Comparison of ENCODE assay signal across 19 mouse cellular contexts in the genomic region with DNA sequence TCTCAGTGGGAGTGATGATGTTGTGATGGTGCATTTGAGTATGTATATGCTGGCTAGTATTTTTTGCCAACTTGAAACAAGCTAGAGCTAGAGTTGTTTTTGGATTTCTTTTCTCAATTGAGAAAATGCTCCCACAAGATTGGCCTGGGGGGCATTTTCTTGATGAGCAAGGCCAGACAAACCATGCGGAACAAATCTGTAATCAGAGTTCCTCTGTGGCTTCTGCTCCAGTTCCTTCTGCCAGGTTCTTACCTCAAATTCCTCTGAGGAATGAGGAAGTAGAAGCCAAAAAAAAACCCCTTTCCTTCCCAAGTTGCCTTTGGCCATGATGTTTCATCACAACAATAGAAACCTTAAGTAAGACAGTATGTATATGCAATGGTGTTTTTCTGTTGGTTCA. TPM values are rescaled to one million over a fixed set of nuclear protein-coding genes. Genes with fewer than 3 reads are reported as not detected.
A peak's percentile ranks its signal among the peaks of the same experiment; 100 is the strongest.
DNase-seq lines count a peak whose midpoint lies in the region; ATAC-seq and TF ChIP-seq lines count a peak whose summit lies in the region.
"Had no signal": no experiment of that assay in that cellular context is flagged by ENCODE, and none has a peak within 500 bp of the region (broad histone marks: within the 10 kb centered on the region; RNA-seq: fewer than 3 reads in every experiment).

No protein-coding gene starts in this region.

- no peak for TF ChIP-seq EP300 in lung, postnatal 0 days (IDR thresholded peaks at IDR 0.05)

- H3K4me3 ChIP-seq in lung, postnatal 0 days (ENCODE audit: low read depth, low read length), result no peak overlapping the region
- H3K4me3 ChIP-seq: heart, embryonic 12.5 days had no signal

- no peaks in the 10 kb centered on the region for H3K9me3 ChIP-seq in lung, postnatal 0 days (ENCODE audit: low read length)
- H3K9me3 ChIP-seq: heart, embryonic 12.5 days had no signal

- WGBS in lung, postnatal 0 days, result 64% methylated on average over 1 of the region's 1 CpGs

- no peak overlapping the region for H3K4me2 ChIP-seq in lung, postnatal 0 days (replicated peaks; ENCODE audit: low read depth, low read length)
- H3K4me2 ChIP-seq: heart, embryonic 12.5 days had no signal

- no peak overlapping the region for H3K9ac ChIP-seq in lung, postnatal 0 days (replicated peaks; ENCODE audit: low read depth)
- H3K9ac ChIP-seq: forebrain, postnatal 0 days; heart, embryonic 12.5 days; liver, embryonic 14.5 days had no signal

- no peaks in the 10 kb centered on the region for H3K36me3 ChIP-seq in lung, postnatal 0 days (ENCODE audit: insufficient read depth, low read length)
- H3K36me3 ChIP-seq: heart, embryonic 12.5 days had no signal

- no peak for TF ChIP-seq CTCF in lung, postnatal 0 days (IDR thresholded peaks at IDR 0.05)

- no peaks in the 10 kb centered on the region for H3K4me1 ChIP-seq in lung, postnatal 0 days (ENCODE audit: insufficient read depth, low read depth, low read length)
- H3K4me1 ChIP-seq: heart, embryonic 12.5 days had no signal

- peak; percentile 20 to 45 for DNase-seq in cerebellum, postnatal 14 days
- no peak for DNase-seq in cerebellum, adult 9-11 months
- peak; percentile 16 for DNase-seq in lung, postnatal 0 days (ENCODE audit: low spot score)
- DNase-seq in lung, postnatal 4 days, result no peak
- peak; percentile 35 for DNase-seq in retina, postnatal 1 day
- no peak for DNase-seq in ovary, postnatal 14 days (ENCODE audit: low spot score)
- no peak for DNase-seq in layer of hippocampus, postnatal 25 days (ENCODE audit: extremely low spot score in 1 of 2, low spot score in 1 of 2)
- DNase-seq: B cell, adult 2 months; cerebellum, adult 11 months; forebrain, postnatal 0 days; gastrocnemius, postnatal 10 days; heart, postnatal 36 days; kidney, postnatal 4 days; layer of hippocampus, postnatal 36 days; midbrain, embryonic 14.5 days had no signal

- ATAC-seq in lung, postnatal 0 days, result no peak
- ATAC-seq in common myeloid progenitor, adult 5-6 weeks (replicated peaks; ENCODE audit: low read depth, poor library complexity, severe bottlenecking), result 0 out of 2 replicates have a peak, but pooled peaks have one; percentile 22
- ATAC-seq: forebrain, postnatal 0 days; inflammation-experienced regulatory T-cells, adult 6 months had no signal

- H3K27me3 ChIP-seq in lung, postnatal 0 days (replicated peaks; ENCODE audit: insufficient read depth, low read length), result no peaks in the 10 kb centered on the region
- H3K27me3 ChIP-seq: heart, embryonic 12.5 days had no signal

- H3K27ac ChIP-seq in lung, postnatal 0 days (ENCODE audit: low read length), result no peak overlapping the region
- H3K27ac ChIP-seq: liver, embryonic 14.5 days had no signal

RNA-seq across cellular contexts. Expression of a gene that starts 49.3 kb away (rescaled TPM):
- polyA plus RNA-seq in lung, postnatal 0 days (2015; fragmentation: Nextera tagmentation; extraction: Ambion mirVana), result 4.8 and 5.3 TPM in 2 replicates
- not detected in 2 replicates for total RNA-seq in common myeloid progenitor, adult 5-6 weeks (2017)
- under 1 TPM; 0.23 to 0.49 TPM for total RNA-seq in layer of hippocampus, postnatal 25 days (2021)
- polyA plus RNA-seq: inflammation-experienced regulatory T-cells, adult 6 months had no signal

Comparison
In these comparisons a context has a peak if more than half of its experiments do, and no peak if none do; other contexts are left out.
1. DNase-seq: peak in cerebellum, postnatal 14 days (2 of 2), lung, postnatal 0 days (single experiment) and retina, postnatal 1 day (single experiment); none in cerebellum, adult 9-11 months (single experiment), lung, postnatal 4 days (0 of 2), ovary, postnatal 14 days (single experiment) and layer of hippocampus, postnatal 25 days (0 of 2).